Mouse (Mus musculus) intestine, postnatal 0 days (tissue): Measurements from ENCODE around the gene Glb1. TPM values are rescaled to one million over a fixed set of nuclear protein-coding genes. Genes with fewer than 3 reads are reported as not detected.
A peak's percentile ranks its signal among the peaks of the same experiment; 100 is the strongest.

Source experiments
- ATAC-seq: fragments of 200-750 bp; cut with Nextera tagmentation; 2 replicates; pipeline ENCODE4 v1.8.0; 2017; ENCODE audit warnings: mild to moderate bottlenecking, moderate TSS enrichment, moderate library complexity
- H3K27ac ChIP-seq: fragments of 300-500 bp; sonication (generic); 2 replicates; pipeline ENCODE4 v1.5.1; 2014; ENCODE audit warnings: mild to moderate bottlenecking, low read depth, low read length, moderate library complexity
- H3K27me3 ChIP-seq: fragments of 300-500 bp; sonication (generic); replicated peaks from 2 replicates; pipeline ENCODE4 v1.6.1; 2014; ENCODE audit warnings: low read length, mixed read lengths; ENCODE audit not compliant: control insufficient read depth, insufficient read depth
- H3K36me3 ChIP-seq: fragments of 300-500 bp; sonication (generic); 2 replicates; pipeline ENCODE4 v1.6.1; 2014; ENCODE audit warnings: mild to moderate bottlenecking, moderate library complexity; ENCODE audit not compliant: control insufficient read depth, insufficient read depth
- H3K4me1 ChIP-seq: fragments of 300-500 bp; sonication (generic); replicated peaks from 2 replicates; pipeline ENCODE4 v1.6.1; 2014; ENCODE audit warnings: antibody characterized with exemption, low read length, mixed read lengths; ENCODE audit not compliant: control insufficient read depth, insufficient read depth
- H3K4me2 ChIP-seq: fragments of 300-500 bp; sonication (generic); replicated peaks from 2 replicates; pipeline ENCODE4 v1.6.1; 2014; ENCODE audit warnings: low read depth, mild to moderate bottlenecking, moderate library complexity
- H3K4me3 ChIP-seq: fragments of 300-500 bp; sonication (generic); 2 replicates; pipeline ENCODE4 v1.5.1; 2014; ENCODE audit warnings: low read depth, low read length
- H3K9ac ChIP-seq: fragments of 300-500 bp; sonication (generic); 2 replicates; pipeline ENCODE4 v1.6.1; 2014; ENCODE audit warnings: mild to moderate bottlenecking, low read depth, low read length
- H3K9me3 ChIP-seq: fragments of 300-500 bp; sonication (generic); 2 replicates; pipeline ENCODE4 v1.6.1; 2016; ENCODE audit warnings: mixed run types; ENCODE audit not compliant: control insufficient read depth
- CTCF ChIP-seq: sonication (generic); IDR thresholded peaks from 2 replicates; pipeline ENCODE4 v1.5.1; 2016; ENCODE audit warnings: low read depth, mild to moderate bottlenecking, control low read depth, antibody characterized with exemption, moderate library complexity
- WGBS: fragments of 180-500 bp; shearing (Covaris S2); extraction: QIAGEN DNeasy Blood & Tissue Kit; methylation state at CpG from one replicate; pipeline ENCODE4 v1.1.7; 2014; 5-methylcytosine and 5-hydroxymethylcytosine counted together
- polyA plus RNA-seq: library from polyadenylated mRNA; unstranded; fragments of >200 nt; fragmentation: Nextera tagmentation; extraction: Ambion mirVana; gene quantifications from 2 replicates; pipeline ENCODE4 v1.2.1, GENCODE M21; 2015

Glb1 gene
- polyA plus RNA-seq, 1 experiment from 2014 or later, result 491 TPM

DNA sequence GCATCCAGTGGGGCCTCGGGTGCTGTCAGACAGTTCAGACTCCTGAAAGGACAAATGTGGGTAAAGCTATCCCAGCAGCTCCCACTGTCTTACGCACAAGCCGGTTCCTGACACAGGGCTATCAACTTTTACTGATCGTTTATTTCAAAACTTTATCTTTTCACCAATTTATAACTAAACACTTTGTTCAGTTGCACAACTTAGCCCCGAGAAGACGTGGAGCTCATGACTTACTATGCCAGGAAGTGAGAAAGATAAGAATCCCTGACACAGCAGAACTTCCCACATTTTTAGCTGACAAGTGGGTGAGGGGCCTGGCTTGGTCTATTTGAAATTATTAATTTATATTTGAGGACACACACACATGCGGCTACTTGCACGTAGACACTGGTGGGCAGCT, 6.2 kb upstream of the Glb1 start:
- TF ChIP-seq CTCF, result no peak
- Histone ChIP-seq H3K27ac (peak overlapping the region; percentile 83), H3K9ac (no peak overlapping the region), H3K27me3 (no peaks in the 10 kb centered on the region), H3K9me3 (no peaks in the 10 kb centered on the region), H3K4me2 (no peak overlapping the region; the same call in 1 of the 2 replicates), H3K4me3 (no peak overlapping the region), H3K4me1 (0 out of 2 replicates have a peak, but pooled peaks cover 4% of the 10 kb centered on the region), H3K36me3 (no peaks in the 10 kb centered on the region)
- 36% methylated on average over 8 of the region's 8 CpGs for WGBS
- peak; percentile 41 for ATAC-seq

DNA sequence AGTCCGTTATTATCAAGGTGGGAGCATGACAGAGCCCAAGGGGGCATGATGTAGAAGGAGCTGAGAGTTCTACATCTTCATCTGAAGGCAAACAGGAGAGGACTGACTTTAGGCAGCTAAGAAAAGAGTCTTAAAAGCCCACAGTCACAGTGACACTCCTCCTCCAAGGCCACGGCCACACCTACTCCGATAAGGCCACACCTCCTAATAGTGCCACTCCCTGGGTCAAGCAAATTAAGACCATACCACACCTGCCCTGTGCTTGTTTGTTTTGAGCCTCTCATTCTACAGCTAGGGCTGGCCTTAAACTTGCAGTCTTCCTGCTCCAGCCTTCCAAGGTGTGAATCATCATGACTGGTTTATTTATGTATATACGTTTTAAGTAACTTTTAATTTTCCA, 5.6 kb upstream of the Glb1 start:
- TF ChIP-seq CTCF, result no peak
- peak; percentile 37 for ATAC-seq
- 55% methylated on average over 4 of the region's 4 CpGs for WGBS
- Histone ChIP-seq H3K9me3 (no peaks in the 10 kb centered on the region), H3K4me3 (no peak overlapping the region), H3K4me1 (0 out of 2 replicates have a peak, but pooled peaks cover 4% of the 10 kb centered on the region), H3K36me3 (no peaks in the 10 kb centered on the region), H3K4me2 (no peak overlapping the region; the same call in 1 of the 2 replicates), H3K9ac (no peak overlapping the region), H3K27ac (peak overlapping the region; percentile 83), H3K27me3 (no peaks in the 10 kb centered on the region)

DNA sequence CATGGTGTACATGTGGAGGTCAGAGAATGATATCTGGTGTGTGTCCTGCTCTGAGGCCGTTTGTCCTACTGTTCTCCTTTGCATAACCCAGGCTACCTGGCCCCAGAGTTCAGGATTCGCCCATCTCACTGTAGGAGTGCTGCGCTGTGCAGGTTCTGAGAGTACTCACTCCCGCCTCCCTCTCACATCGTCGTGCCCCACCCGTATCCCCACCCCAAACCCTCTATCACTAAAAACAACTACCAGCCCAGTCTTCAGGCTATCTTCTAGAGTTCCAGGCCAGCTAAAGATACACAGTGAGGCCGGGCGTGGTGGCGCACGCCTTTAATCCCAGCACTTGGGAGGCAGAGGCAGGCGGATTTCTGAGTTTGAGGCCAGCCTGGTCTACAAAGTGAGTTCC, 1.2 kb upstream of the Glb1 start:
- H3K27ac ChIP-seq, result no peak overlapping the region
- whole genome bisulfite sequencing, result 83% methylated on average over 12 of the region's 12 CpGs
- no peak overlapping the region for H3K9ac ChIP-seq
- H3K4me1 ChIP-seq, result peaks cover 6% of the 10 kb centered on the region; the same call in 1 of the 2 replicates
- no peak for TF ChIP-seq CTCF
- H3K9me3 ChIP-seq, result no peaks in the 10 kb centered on the region
- H3K4me3 ChIP-seq, result no peak overlapping the region
- H3K27me3 ChIP-seq, result no peaks in the 10 kb centered on the region
- H3K36me3 ChIP-seq, result peaks cover 7% of the 10 kb centered on the region; the same call in 1 of the 2 replicates
- ATAC-seq, result no peak
- no peak overlapping the region for H3K4me2 ChIP-seq

DNA sequence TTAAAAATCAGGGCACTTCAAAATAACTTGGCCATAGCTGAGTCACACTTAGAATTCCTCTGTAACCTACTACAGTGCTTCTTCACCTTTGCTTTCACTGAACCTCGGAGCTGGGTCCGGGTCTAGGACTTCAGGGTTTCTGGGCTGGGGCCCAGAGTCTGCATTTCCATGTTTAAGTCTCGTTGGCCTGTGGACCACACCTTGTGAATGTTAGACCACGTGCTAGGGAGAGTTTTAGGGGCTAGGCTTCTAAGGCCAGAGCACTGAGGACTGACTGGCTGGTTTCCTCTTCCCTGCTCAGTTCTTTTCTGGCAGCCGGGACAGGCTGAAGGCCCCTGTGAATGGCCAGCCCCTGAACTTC, 308 bp upstream of the Glb1 start:
- Histone ChIP-seq H3K9ac (peak overlapping the region; percentile 94), H3K27ac (peak overlapping the region; percentile 99)
- 12% methylated on average over 5 of the region's 5 CpGs for WGBS

DNA sequence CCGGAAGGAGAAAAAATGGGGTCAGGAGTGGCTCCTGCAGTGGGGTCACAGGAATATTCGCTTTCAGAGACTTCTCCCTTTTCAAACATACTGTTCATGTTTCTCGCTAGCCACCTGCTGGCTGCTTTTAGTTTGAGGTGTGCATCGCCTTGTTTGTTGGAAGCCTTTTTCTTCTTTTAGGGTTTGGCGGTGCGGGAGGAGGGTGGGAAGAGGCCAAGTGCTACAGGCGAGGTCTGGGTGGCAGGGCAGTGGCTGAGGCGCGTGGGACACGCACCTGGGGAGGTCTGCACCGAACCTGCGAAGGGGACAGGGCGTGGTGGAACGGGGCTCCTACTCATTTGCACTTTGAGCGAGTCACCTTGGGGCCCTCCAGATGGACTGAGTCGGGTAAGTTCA, 807 bp downstream of the Glb1 start:
- Histone ChIP-seq H3K4me1 (peaks cover 5% of the 10 kb centered on the region; the same call in 1 of the 2 replicates), H3K4me2 (peak overlapping the region; percentile 74), H3K9me3 (no peaks in the 10 kb centered on the region), H3K9ac (peak overlapping the region; percentile 94), H3K36me3 (peaks cover 27% of the 10 kb centered on the region), H3K4me3 (peak overlapping the region; percentile 92), H3K27ac (peak overlapping the region; percentile 99), H3K27me3 (no peaks in the 10 kb centered on the region)
- peak; percentile 58 for TF ChIP-seq CTCF
- WGBS, result under 1% methylated on average over 16 of the region's 16 CpGs
- ATAC-seq, result peak; percentile 83

More for the DNA sequence above, 308 bp upstream of the Glb1 start:
- no peaks in the 10 kb centered on the region for H3K27me3 ChIP-seq
- peak overlapping the region; percentile 74 for H3K4me2 ChIP-seq
- TF ChIP-seq CTCF, result no peak
- H3K4me3 ChIP-seq, result peak overlapping the region; percentile 92
- H3K9me3 ChIP-seq, result no peaks in the 10 kb centered on the region
- peak; percentile 19 for ATAC-seq
- H3K4me1 ChIP-seq, result peaks cover 5% of the 10 kb centered on the region; the same call in 1 of the 2 replicates
- peaks cover 16% of the 10 kb centered on the region for H3K36me3 ChIP-seq

DNA sequence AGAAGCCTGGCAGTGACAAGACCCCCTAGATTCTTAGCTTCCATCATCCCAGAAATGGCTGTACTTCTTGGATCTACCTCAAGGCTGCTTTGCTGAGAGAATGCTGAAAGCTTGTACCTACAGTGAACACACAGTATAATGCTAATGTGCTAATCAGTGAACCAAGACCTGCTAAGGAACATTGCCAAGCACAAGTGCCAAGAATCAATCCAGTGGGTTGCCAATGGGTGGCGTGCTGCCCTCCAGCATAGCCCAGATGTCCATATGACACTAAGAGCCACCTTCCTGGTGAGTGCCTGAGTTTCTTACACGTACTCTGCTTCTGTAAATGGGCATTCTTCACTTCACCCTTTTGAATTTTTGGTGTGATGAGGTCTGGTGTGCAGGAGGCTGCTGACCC, 6.8 kb downstream of the Glb1 start:
- H3K4me3 ChIP-seq, result no peak overlapping the region
- H3K27me3 ChIP-seq, result no peaks in the 10 kb centered on the region
- H3K9me3 ChIP-seq, result no peaks in the 10 kb centered on the region
- H3K4me1 ChIP-seq, result no peaks in the 10 kb centered on the region
- H3K4me2 ChIP-seq, result no peak overlapping the region
- TF ChIP-seq CTCF, result no peak
- ATAC-seq, result no peak
- WGBS, result 85% methylated on average over 2 of the region's 2 CpGs
- H3K27ac ChIP-seq, result no peak overlapping the region
- H3K36me3 ChIP-seq, result peaks cover 74% of the 10 kb centered on the region
- H3K9ac ChIP-seq, result no peak overlapping the region
